Mouse (Mus musculus) myocyte (in vitro differentiated cells): Measurements from ENCODE around the gene Coq10b.

Experiments used
- MAX ChIP-seq: IDR thresholded peaks from one replicate; pipeline ENCODE4 v1.6.1; 2011; ENCODE audit warnings: low read depth, mild to moderate bottlenecking, control low read depth
- POLR2A ChIP-seq: IDR thresholded peaks from one replicate; pipeline ENCODE4 v1.6.1; 2011; ENCODE audit warnings: low read depth, mild to moderate bottlenecking, control low read depth, moderate library complexity; ENCODE audit not compliant: insufficient read length

DNA sequence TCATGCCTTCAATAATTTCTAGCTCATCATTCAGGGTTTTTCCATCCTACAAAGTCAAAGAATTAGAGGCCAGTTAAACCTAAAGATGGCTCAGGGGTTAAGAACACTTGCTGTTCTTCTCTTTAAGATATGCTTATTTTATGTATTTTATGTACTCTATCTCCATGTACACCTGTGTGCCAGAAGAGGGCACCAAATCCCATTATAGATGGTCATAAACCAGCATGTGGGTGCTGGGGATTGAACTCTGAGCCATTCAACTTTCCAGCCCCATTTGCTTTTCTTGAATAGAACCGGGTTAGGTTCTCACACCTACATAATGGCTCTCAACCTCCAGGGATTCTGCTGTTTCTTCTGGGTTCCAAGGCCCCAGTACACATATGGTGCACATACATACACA lies 29.5 kb downstream of the Coq10b start:
- TF ChIP-seq POLR2A (no peak), MAX (no peak)
